Mouse (Mus musculus): ENCODE results near the gene Rfx6. TPM values are rescaled to one million over a fixed set of nuclear protein-coding genes. Genes with fewer than 3 reads are reported as not detected.

Gene Rfx6
- total RNA-seq (2021) = under 1 TPM in 1 of 2 experiments, not detected in 1; 0.81 TPM
- long read RNA-seq, experiment 1 = 0 reads
- long read RNA-seq, experiment 2 = 0 reads

- no peak for DNase-seq (ENCODE audit: low spot score in 2 of 2)
These were observed at the start of gene Rfx6 for GRCm38 (mm10) chr10:51677548-51678250. Gene Rfx6, plus strand, starts transcription at chr10:51677756.

- no peak for DNase-seq (ENCODE audit: low spot score in 2 of 2)
These were observed 46.0 kb upstream of the Rfx6 start, which contains the start of gene Gprc6a for GRCm38 (mm10) chr10:51631411-51632136. Gene Gprc6a, minus strand, starts transcription at chr10:51631461.

GRCm38 (mm10) chr10:51649506-51650221 is 27.9 kb upstream of the Rfx6 start:
- no peak for DNase-seq (ENCODE audit: low spot score in 2 of 2)

- no peak for DNase-seq (ENCODE audit: low spot score in 2 of 2)
These were observed 20.2 kb upstream of the Rfx6 start for GRCm38 (mm10) chr10:51657324-51657723.

- no peak for DNase-seq (ENCODE audit: low spot score in 2 of 2)
These were observed 8.2 kb upstream of the Rfx6 start for GRCm38 (mm10) chr10:51669334-51669733.

- no peak for DNase-seq (ENCODE audit: low spot score in 2 of 2)
These were observed 6.0 kb upstream of the Rfx6 start for GRCm38 (mm10) chr10:51671583-51671982.

- DNase-seq (ENCODE audit: low spot score in 2 of 2) = no peak
These were observed 5.3 kb upstream of the Rfx6 start for GRCm38 (mm10) chr10:51672082-51672779.

GRCm38 (mm10) chr10:51678251-51678639 is 689 bp downstream of the Rfx6 start:
- DNase-seq (ENCODE audit: low spot score in 2 of 2) = no peak

GRCm38 (mm10) chr10:51720904-51721303 is 43.3 kb downstream of the Rfx6 start:
- DNase-seq (ENCODE audit: low spot score in 2 of 2) = no peak

GRCm38 (mm10) chr10:51761436-51761835 is 83.9 kb downstream of the Rfx6 start:
- no peak for DNase-seq (ENCODE audit: low spot score in 2 of 2)

GRCm38 (mm10) chr10:51763241-51763640 is 85.7 kb downstream of the Rfx6 start:
- DNase-seq (ENCODE audit: low spot score in 2 of 2) = no peak

GRCm38 (mm10) chr10:51768445-51768844 is 90.9 kb downstream of the Rfx6 start:
- no peak for DNase-seq (ENCODE audit: low spot score in 2 of 2)

- no peak for DNase-seq (ENCODE audit: low spot score in 2 of 2)
These were observed 91.7 kb downstream of the Rfx6 start for GRCm38 (mm10) chr10:51769252-51769651.

GRCm38 (mm10) chr10:51779648-51780047 is 102.1 kb downstream of the Rfx6 start:
- no peak for DNase-seq (ENCODE audit: low spot score in 2 of 2)

Other genes starting within 250 kb of the Rfx6 start
- gene Gm49339, start 197.1 kb upstream of the Rfx6 start, total RNA-seq (2021) = under 1 TPM; 0.25 to 0.96 TPM
- 1 to 10 TPM; 3.2 TPM for gene Lilr4b, start 197.1 kb upstream of the Rfx6 start, total RNA-seq (2021)
- gene Lilrb4a, start 186.8 kb upstream of the Rfx6 start, total RNA-seq (2021) = 1 to 10 TPM; 2.6 to 3.2 TPM
- not detected for gene Fam162b, start 87.2 kb upstream of the Rfx6 start, total RNA-seq (2021)
- gene Gprc6a, start 46.3 kb upstream of the Rfx6 start, total RNA-seq (2021) = not detected

All from adrenal gland, postnatal 4 days (tissue).